Mouse (Mus musculus) ES-Bruce4 (cell line): ENCODE data around the gene Arnt.

ENCODE experiments used
- CTCF ChIP-seq: IDR thresholded peaks from one replicate; pipeline ENCODE4 v1.8.1; 2011; ENCODE audit warnings: low read depth, low read length
- POLR2A ChIP-seq: IDR thresholded peaks from one replicate; pipeline ENCODE4 v1.8.1; 2011; ENCODE audit warnings: low read length; ENCODE audit not compliant: insufficient read depth

- no peak for TF ChIP-seq POLR2A
- no peak for TF ChIP-seq CTCF
These were observed 99.2 kb downstream of the Arnt start for GRCm38 (mm10) chr3:95533364-95533763.
